Mouse (Mus musculus): ENCODE measurements around the gene Cib1.

Gene Cib1

GRCm38 (mm10) chr7:80184968-80185367 is 47.6 kb downstream of the Cib1 start:
- DNase-seq (ENCODE audit: low spot score in 2 of 2), result no peak

- DNase-seq (ENCODE audit: low spot score in 2 of 2), result no peak
Observed at GRCm38 (mm10) chr7:80184551-80184950, 48.1 kb downstream of the Cib1 start.

GRCm38 (mm10) chr7:80183969-80184368 is 48.6 kb downstream of the Cib1 start:
- no peak for DNase-seq (ENCODE audit: low spot score in 2 of 2)

- DNase-seq (ENCODE audit: low spot score in 2 of 2), result no peak
Observed at GRCm38 (mm10) chr7:80183466-80183865, 49.1 kb downstream of the Cib1 start.

- no peak for DNase-seq (ENCODE audit: low spot score in 2 of 2)
Observed at GRCm38 (mm10) chr7:80182139-80182538, 50.5 kb downstream of the Cib1 start.

- DNase-seq (ENCODE audit: low spot score in 2 of 2), result no peak
Observed at GRCm38 (mm10) chr7:80181078-80181477, 51.5 kb downstream of the Cib1 start.

GRCm38 (mm10) chr7:80180202-80180601 is 52.4 kb downstream of the Cib1 start:
- DNase-seq (ENCODE audit: low spot score in 2 of 2), result no peak

- DNase-seq (ENCODE audit: low spot score in 2 of 2), result no peak
Observed at GRCm38 (mm10) chr7:80179790-80180189, 52.8 kb downstream of the Cib1 start.

- DNase-seq (ENCODE audit: low spot score in 2 of 2), result no peak
Observed at GRCm38 (mm10) chr7:80179327-80179726, 53.3 kb downstream of the Cib1 start.

GRCm38 (mm10) chr7:80178037-80178729 is 54.4 kb downstream of the Cib1 start:
- no peak for DNase-seq (ENCODE audit: low spot score in 2 of 2)

- DNase-seq (ENCODE audit: low spot score in 2 of 2), result no peak
Observed at GRCm38 (mm10) chr7:80177438-80177837, 55.2 kb downstream of the Cib1 start.

Measured in urinary bladder, postnatal 36 days (tissue).